Mouse (Mus musculus) frontal cortex, adult 2 months (tissue): ENCODE measurements around the gene Hist2h2bb. TPM values are rescaled to one million over a fixed set of nuclear protein-coding genes. Genes with fewer than 3 reads are reported as not detected.
A peak's percentile ranks its signal among the peaks of the same experiment; 100 is the strongest.
"Not testable (repeated sequence)": the region's sequence is repeated elsewhere in the genome, so short reads cannot be mapped to it uniquely, and the experiment has no call there.

ENCODE experiments used
- DNase-seq, 2 experiments: peaks; one replicate each; pipeline ENCODE4 v3.0.0; 2022; ENCODE audit warnings: low spot score in 1 of 2; ENCODE audit errors: extremely low spot score in 1 of 2
- polyA plus RNA-seq: library from polyadenylated mRNA; depleted of rRNA; stranded (reverse); fragments of >200 nt; gene quantifications from 2 replicates; pipeline ENCODE4 v1.2.3, GENCODE M21; 2012

Gene Hist2h2bb
- polyA plus RNA-seq, 1 experiment, result 2.0 TPM

GRCm38 (mm10) chr3:96239949-96240798, 29.4 kb upstream of the Hist2h2bb start, which contains the start of gene Hist2h2aa2:
Gene Hist2h2aa2, minus strand, starts transcription at chr3:96240276.
- DNase-seq, result peak; percentile 88 to 99

DNA sequence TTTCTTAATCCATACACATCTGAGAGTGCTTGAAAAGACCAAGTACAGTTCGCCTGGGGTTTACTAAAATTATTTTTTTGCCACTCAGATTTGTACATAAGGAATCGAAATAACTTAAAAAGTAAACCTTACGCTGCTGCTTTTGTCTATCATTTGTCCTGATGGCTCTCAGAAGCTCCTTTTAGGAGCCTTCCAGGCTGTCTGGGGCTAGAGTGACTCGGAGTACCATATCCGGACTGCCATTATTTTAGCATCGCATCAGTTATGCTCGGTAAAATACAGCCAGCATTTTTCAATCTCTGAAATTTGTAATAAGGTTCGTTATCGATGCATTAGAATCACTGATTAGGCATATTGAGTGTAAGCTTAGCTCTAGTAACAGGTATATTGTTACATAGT, 28.8 kb upstream of the Hist2h2bb start:
- no peak for DNase-seq

DNA sequence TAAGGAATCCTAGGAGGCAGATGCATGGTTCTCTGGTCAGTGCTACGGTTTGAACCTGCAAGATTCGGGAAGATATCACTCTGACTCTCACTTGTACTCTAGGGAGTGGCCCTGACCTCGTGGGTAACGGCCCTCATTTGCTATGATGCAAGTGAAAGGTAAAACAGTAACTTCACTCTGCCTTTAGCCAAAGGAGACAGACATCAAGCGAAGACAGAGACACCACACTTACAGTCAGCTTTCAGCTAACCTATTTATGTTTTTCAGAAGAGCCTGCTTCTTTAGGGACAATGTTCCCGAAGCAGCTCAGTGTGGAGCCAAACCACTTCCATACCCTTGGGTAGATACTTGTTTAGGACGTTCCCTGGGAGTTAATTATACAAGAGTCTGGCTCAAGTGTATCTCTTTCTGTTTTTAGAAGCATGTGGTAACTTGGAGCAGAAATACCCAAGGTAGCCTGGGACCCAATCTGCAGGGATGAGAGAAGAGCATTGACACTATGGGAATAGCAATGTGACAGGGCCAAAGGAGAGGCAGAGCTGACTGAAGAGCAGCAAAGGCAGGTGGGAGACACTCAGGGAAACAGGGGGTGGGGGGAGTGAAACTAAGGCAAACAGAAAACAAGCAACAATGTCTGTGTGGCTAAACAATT, 25.5 kb upstream of the Hist2h2bb start:
- DNase-seq, result no peak

DNA sequence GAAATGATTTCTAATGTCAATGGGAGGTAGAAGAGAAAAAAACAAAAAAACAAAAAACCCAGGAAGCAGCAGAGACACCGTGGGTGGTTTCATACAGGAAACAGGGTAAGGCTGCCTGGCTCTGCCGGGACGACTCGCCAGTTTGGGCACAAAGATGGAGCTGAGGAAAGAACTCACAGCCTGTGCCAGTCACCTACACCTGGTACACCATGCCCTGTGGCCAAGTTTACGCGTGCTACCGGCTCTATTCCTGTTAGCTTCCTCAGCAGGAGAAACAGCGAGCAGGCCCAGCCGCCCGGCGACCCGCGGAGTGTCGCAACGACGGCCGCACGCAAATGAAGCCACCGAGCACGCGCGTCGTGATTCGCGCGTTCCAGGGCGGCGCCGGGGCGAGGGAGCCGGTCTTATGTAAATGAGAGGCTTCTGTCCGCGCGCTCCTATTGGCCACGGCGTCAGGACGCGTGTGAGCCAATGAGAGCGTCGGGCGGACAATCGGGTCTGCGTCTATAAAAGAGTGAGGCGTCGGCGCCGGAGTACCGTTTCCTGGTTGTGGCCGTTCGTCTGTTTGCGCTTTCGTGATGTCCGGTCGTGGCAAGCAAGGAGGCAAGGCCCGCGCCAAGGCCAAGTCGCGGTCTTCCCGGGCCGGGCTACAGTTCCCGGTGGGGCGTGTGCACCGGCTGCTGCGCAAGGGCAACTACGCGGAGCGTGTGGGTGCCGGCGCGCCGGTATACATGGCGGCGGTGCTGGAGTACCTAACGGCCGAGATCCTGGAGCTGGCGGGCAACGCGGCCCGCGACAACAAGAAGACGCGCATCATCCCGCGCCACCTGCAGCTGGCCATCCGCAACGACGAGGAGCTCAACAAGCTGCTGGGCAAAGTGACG, 24.3 kb upstream of the Hist2h2bb start, which contains the start of gene Hist2h2aa1:
Gene Hist2h2aa1, plus strand, starts transcription at position 495 of the 884 bp plus-strand sequence.
- peak; percentile 74 to 84 for DNase-seq

- DNase-seq, result not testable (repeated sequence)
These were observed 23.5 kb upstream of the Hist2h2bb start for GRCm38 (mm10) chr3:96246018-96246417.

GRCm38 (mm10) chr3:96246427-96246856, 23.1 kb upstream of the Hist2h2bb start, which contains the start of gene Hist2h3c1:
Gene Hist2h3c1, plus strand, starts transcription at chr3:96246685.
- not testable (repeated sequence) for DNase-seq

- no peak for DNase-seq
These were observed 22.0 kb upstream of the Hist2h2bb start for GRCm38 (mm10) chr3:96247356-96248140.

- DNase-seq, result no peak
These were observed 21.2 kb upstream of the Hist2h2bb start for GRCm38 (mm10) chr3:96248141-96249033.

- no peak for DNase-seq
These were observed 20.6 kb upstream of the Hist2h2bb start for GRCm38 (mm10) chr3:96249034-96249345.

- DNase-seq, result no peak
These were observed 18.7 kb upstream of the Hist2h2bb start for GRCm38 (mm10) chr3:96250890-96251289.

GRCm38 (mm10) chr3:96251787-96252186, 17.8 kb upstream of the Hist2h2bb start:
- no peak for DNase-seq

- no peak for DNase-seq
These were observed 14.7 kb upstream of the Hist2h2bb start for GRCm38 (mm10) chr3:96254683-96255355.

- no peak for DNase-seq
These were observed 13.5 kb upstream of the Hist2h2bb start for GRCm38 (mm10) chr3:96255926-96256593.

DNA sequence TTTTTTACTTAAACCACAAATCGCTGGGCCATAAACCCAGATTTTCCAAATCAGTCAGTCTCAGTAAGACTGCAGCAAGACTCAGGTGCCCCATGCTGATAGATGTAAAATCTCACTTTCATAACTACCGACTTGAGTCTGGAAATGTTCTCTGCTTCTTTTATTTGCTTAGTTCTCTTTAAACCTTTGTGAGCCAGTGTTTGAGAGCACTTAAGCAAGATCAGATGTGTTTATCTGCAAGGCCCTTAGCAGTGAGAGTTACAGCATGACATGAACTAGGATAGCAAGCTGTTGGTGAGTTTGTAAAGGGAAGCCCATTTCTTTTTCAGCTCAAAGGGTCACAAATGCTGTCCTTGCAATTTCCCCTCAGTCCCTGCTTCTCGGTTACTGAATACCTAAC, 12.4 kb upstream of the Hist2h2bb start:
- DNase-seq, result no peak

DNA sequence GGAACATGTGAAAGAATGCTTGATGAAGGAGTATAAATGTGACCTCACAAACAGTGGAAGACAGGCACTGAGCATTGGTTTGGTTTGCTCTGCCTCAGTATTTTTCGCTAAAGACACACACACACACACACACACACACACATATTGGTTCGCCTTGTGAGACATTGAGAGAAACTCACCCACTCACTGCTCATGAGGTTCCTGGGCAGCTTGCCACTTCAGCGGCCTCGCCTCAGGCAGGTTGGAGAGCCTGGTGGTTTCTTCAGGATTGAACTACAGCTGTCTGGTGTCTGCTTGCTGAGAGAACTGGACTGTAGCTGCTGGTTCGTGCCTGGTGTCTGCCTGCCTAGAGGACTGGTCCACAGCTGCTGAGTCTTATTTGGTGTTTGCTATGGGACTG, 9.3 kb upstream of the Hist2h2bb start:
- no peak for DNase-seq

GRCm38 (mm10) chr3:96261623-96262022, 7.9 kb upstream of the Hist2h2bb start:
- DNase-seq, result no peak

GRCm38 (mm10) chr3:96262216-96262875, 7.2 kb upstream of the Hist2h2bb start:
- peak; percentile 84 to 89 for DNase-seq
